Mouse (Mus musculus): ENCODE data around the gene Laptm5.

Laptm5 gene

GRCm38 (mm10) chr4:130921986-130922385 is 9.1 kb downstream of the Laptm5 start:
- DNase-seq: peak; percentile 49

GRCm38 (mm10) chr4:130926274-130926673 is 13.3 kb downstream of the Laptm5 start:
- DNase-seq: no peak

- no peak for DNase-seq
Observed at GRCm38 (mm10) chr4:130927821-130928220, 14.9 kb downstream of the Laptm5 start.

- no peak for DNase-seq
Observed at GRCm38 (mm10) chr4:130942644-130943043, 29.7 kb downstream of the Laptm5 start.

- no peak for DNase-seq
Observed at GRCm38 (mm10) chr4:130944112-130944511, 31.2 kb downstream of the Laptm5 start, which contains the start of gene Matn1. Matn1 (plus strand) TSS chr4:130944385.

GRCm38 (mm10) chr4:130944779-130945178 is 31.9 kb downstream of the Laptm5 start:
- no peak for DNase-seq

GRCm38 (mm10) chr4:130947094-130947647 is 34.2 kb downstream of the Laptm5 start:
- DNase-seq: peak; percentile 18

GRCm38 (mm10) chr4:130949821-130950384 is 37.0 kb downstream of the Laptm5 start:
- peak; percentile 15 for DNase-seq

- peak; percentile 37 for DNase-seq
Observed at GRCm38 (mm10) chr4:130952531-130952930, 39.6 kb downstream of the Laptm5 start.

GRCm38 (mm10) chr4:130957156-130957555 is 44.2 kb downstream of the Laptm5 start:
- no peak for DNase-seq

GRCm38 (mm10) chr4:130958812-130959211 is 45.9 kb downstream of the Laptm5 start:
- DNase-seq: no peak

- no peak for DNase-seq
Observed at GRCm38 (mm10) chr4:130959678-130960077, 46.8 kb downstream of the Laptm5 start.

- peak; percentile 84 for DNase-seq
Observed at GRCm38 (mm10) chr4:130960118-130960734, 47.3 kb downstream of the Laptm5 start.

- DNase-seq: no peak
Observed at GRCm38 (mm10) chr4:130971278-130971677, 58.4 kb downstream of the Laptm5 start.

GRCm38 (mm10) chr4:130972421-130972829 is 59.5 kb downstream of the Laptm5 start:
- DNase-seq: no peak

- DNase-seq: no peak
Observed at GRCm38 (mm10) chr4:130973332-130974263, 60.7 kb downstream of the Laptm5 start.

- DNase-seq: no peak
Observed at GRCm38 (mm10) chr4:130978981-130979380, 66.1 kb downstream of the Laptm5 start.

- no peak for DNase-seq
Observed at GRCm38 (mm10) chr4:130984416-130985182, 71.7 kb downstream of the Laptm5 start.

Data from lung, postnatal 10 days (tissue).